Mouse (Mus musculus) heart, embryonic 14.5 days (tissue): ENCODE data around the gene Fam3b. TPM values are rescaled to one million over a fixed set of nuclear protein-coding genes. Genes with fewer than 3 reads are reported as not detected.

Source experiments
- polyA plus RNA-seq: library from polyadenylated mRNA; unstranded; fragments of >200 nt; fragmentation: Nextera tagmentation; extraction: Ambion mirVana; gene quantifications from 2 replicates; pipeline ENCODE4 v1.2.1, GENCODE M21; 2014

The Fam3b gene
- polyA plus RNA-seq, 1 experiment from 2014 or later: not detected

Other genes with a start within 250 kb of the Fam3b start
- gene Bace2, start 158.1 kb downstream of the Fam3b start, polyA plus RNA-seq: 64.8 and 82.0 TPM in 2 replicates
- 0.66 and 0.68 TPM in 2 replicates for gene Mx1, start 51.9 kb downstream of the Fam3b start, polyA plus RNA-seq
- gene Tmprss2, start 96.4 kb upstream of the Fam3b start, polyA plus RNA-seq: 0.08 and 0.18 TPM in 2 replicates
- gene Ripk4, start 249.0 kb upstream of the Fam3b start, polyA plus RNA-seq: 1.9 and 2.1 TPM in 2 replicates